Mouse (Mus musculus) brain, embryonic 14.5 days (tissue): Measurements from ENCODE around the gene Nectin1.

Experiments
- CTCF ChIP-seq: fragments of 200-500 bp; IDR thresholded peaks from 2 replicates; pipeline ENCODE4 v1.5.1; 2012; ENCODE audit warnings: inconsistent platforms, mild to moderate bottlenecking, moderate library complexity, borderline replicate concordance; ENCODE audit not compliant: insufficient read depth, insufficient read length; ENCODE audit errors: extremely low read depth
- POLR2A ChIP-seq: fragments of 200-500 bp; IDR thresholded peaks from 2 replicates; pipeline ENCODE4 v1.6.1; 2012; ENCODE audit warnings: mild to moderate bottlenecking, inconsistent platforms, borderline replicate concordance; ENCODE audit not compliant: poor library complexity, insufficient read depth, insufficient read length, severe bottlenecking; ENCODE audit errors: extremely low read depth

- no peak for TF ChIP-seq CTCF
- TF ChIP-seq POLR2A = no peak
Observed at GRCm38 (mm10) chr9:43808099-43808498, 64.3 kb downstream of the Nectin1 start.
